18 mouse cellular contexts compared by ENCODE assay signal in the genomic region with DNA sequence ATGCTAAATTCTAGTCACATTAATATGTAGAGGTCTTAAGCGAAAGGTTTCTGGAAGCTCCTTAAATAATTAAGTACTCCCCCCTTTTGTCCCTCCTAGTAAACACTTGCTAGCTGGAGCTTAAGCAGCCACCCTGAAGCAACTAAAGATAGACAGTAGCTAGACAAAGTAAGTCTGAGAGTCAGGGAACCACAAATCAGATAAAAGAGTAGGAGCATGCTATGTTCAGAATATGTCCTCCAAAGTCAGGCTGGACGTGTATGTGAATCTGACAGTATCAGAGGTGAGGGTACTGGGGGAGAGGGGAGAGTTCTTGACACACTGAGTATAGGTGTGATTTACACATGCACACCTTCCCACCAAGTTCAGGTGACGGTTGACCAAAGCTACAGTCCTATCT. TPM values are rescaled to one million over a fixed set of nuclear protein-coding genes. Genes with fewer than 3 reads are reported as not detected.
DNase-seq lines count a peak whose midpoint lies in the region; ATAC-seq and TF ChIP-seq lines count a peak whose summit lies in the region.
"Had no signal": no experiment of that assay in that cellular context is flagged by ENCODE, and none has a peak within 500 bp of the region (broad histone marks: within the 10 kb centered on the region; RNA-seq: fewer than 3 reads in every experiment).

No protein-coding gene starts in this region.

- peaks cover 65% of the 10 kb centered on the region for H3K4me1 ChIP-seq in forebrain, embryonic 13.5 days
- H3K4me1 ChIP-seq in forebrain, embryonic 12.5 days: peaks cover 71% of the 10 kb centered on the region
- no peaks in the 10 kb centered on the region; the same call in 1 of the 2 replicates for H3K4me1 ChIP-seq in testis, adult 2 months (ENCODE audit: control insufficient read depth, insufficient read depth, low read length)

- no peak overlapping the region for H3K4me2 ChIP-seq in forebrain, embryonic 13.5 days
- no peak overlapping the region for H3K4me2 ChIP-seq in forebrain, embryonic 12.5 days
- peak overlapping the region; percentile 55 for H3K4me2 ChIP-seq in myocyte (ENCODE audit: low read depth)
- H3K4me2 ChIP-seq: heart, embryonic 11.5 days; hindbrain, embryonic 14.5 days had no signal

- H3ac ChIP-seq in myocyte (ENCODE audit: control insufficient read depth, insufficient read length): no peak overlapping the region

- H3K27ac ChIP-seq in forebrain, embryonic 13.5 days: 0 out of 2 replicates have a peak overlapping the region, but pooled peaks have one; percentile 14
- H3K27ac ChIP-seq in forebrain, embryonic 12.5 days: no peak overlapping the region
- H3K27ac ChIP-seq in testis, adult 2 months (ENCODE audit: control insufficient read depth, insufficient read depth, low read depth, low read length): no peak overlapping the region
- H3K27ac ChIP-seq: gastrocnemius, adult 2 months; hindbrain, embryonic 14.5 days; hindbrain, postnatal 0 days had no signal

- ATAC-seq in forebrain, embryonic 13.5 days: no peak
- ATAC-seq in forebrain, embryonic 12.5 days (ENCODE audit: low FRiP score): no peak
- ATAC-seq: hindbrain, postnatal 0 days; intestine, embryonic 16.5 days had no signal

- peaks cover 85% of the 10 kb centered on the region for H3K79me2 ChIP-seq in myocyte (ENCODE audit: control insufficient read depth, insufficient read depth)

- no peak for TF ChIP-seq POLR2A in testis, adult 2 months (IDR thresholded peaks at IDR 0.05; ENCODE audit: control insufficient read depth, low read depth, low read length)
- TF ChIP-seq POLR2A in myocyte (IDR thresholded peaks at IDR 0.05; ENCODE audit: insufficient read length, low read depth): no peak

- no peak for TF ChIP-seq CTCF in testis, adult 2 months (IDR thresholded peaks at IDR 0.05; ENCODE audit: control insufficient read depth, insufficient read depth, insufficient replicate concordance, low read depth, low read length)

- H3K9ac ChIP-seq in forebrain, embryonic 13.5 days: no peak overlapping the region
- no peak overlapping the region for H3K9ac ChIP-seq in forebrain, embryonic 12.5 days
- H3K9ac ChIP-seq: hindbrain, embryonic 14.5 days had no signal

- DNase-seq in testis, postnatal 14 days (ENCODE audit: low spot score): no peak
- no peak for DNase-seq in adrenal gland, postnatal 25 days
- DNase-seq: cerebellum, adult 18-20 months; cerebellum, adult 9-10 months; cerebellum, postnatal 14 days; gastrocnemius, adult 2 months; gastrocnemius, postnatal 14 days; heart, adult 11 months had no signal

- H3K9me3 ChIP-seq in forebrain, embryonic 13.5 days (replicated peaks): no peaks in the 10 kb centered on the region
- H3K9me3 ChIP-seq in forebrain, embryonic 12.5 days: no peaks in the 10 kb centered on the region
- H3K9me3 ChIP-seq: G1E had no signal

- H3K27me3 ChIP-seq in forebrain, embryonic 13.5 days: no peaks in the 10 kb centered on the region
- H3K27me3 ChIP-seq in forebrain, embryonic 12.5 days: no peaks in the 10 kb centered on the region
- no peaks in the 10 kb centered on the region for H3K27me3 ChIP-seq in testis, adult 2 months (ENCODE audit: control insufficient read depth, insufficient read depth, low read length)
- no peaks in the 10 kb centered on the region for H3K27me3 ChIP-seq in myocyte (ENCODE audit: control insufficient read depth, insufficient read depth, insufficient read length)
- H3K27me3 ChIP-seq: CH12.LX had no signal

- 61% methylated on average over 3 of the region's 3 CpGs for WGBS in forebrain, embryonic 13.5 days
- 58% methylated on average over 3 of the region's 3 CpGs for WGBS in forebrain, embryonic 12.5 days

- H3K36me3 ChIP-seq in forebrain, embryonic 13.5 days (ENCODE audit: poor library complexity, severe bottlenecking): peaks cover under 1% of the 10 kb centered on the region; the same call in 1 of the 2 replicates
- H3K36me3 ChIP-seq in forebrain, embryonic 12.5 days (replicated peaks): 0 out of 2 replicates have a peak, but pooled peaks cover 5% of the 10 kb centered on the region
- no peaks in the 10 kb centered on the region for H3K36me3 ChIP-seq in testis, adult 2 months (ENCODE audit: control insufficient read depth, insufficient read depth, low read length)
- no peaks in the 10 kb centered on the region for H3K36me3 ChIP-seq in myocyte (ENCODE audit: control insufficient read depth, insufficient read depth)

- H3K4me3 ChIP-seq in forebrain, embryonic 13.5 days: no peak overlapping the region
- no peak overlapping the region for H3K4me3 ChIP-seq in forebrain, embryonic 12.5 days (replicated peaks)
- peak overlapping the region; percentile 84 for H3K4me3 ChIP-seq in testis, adult 2 months (ENCODE audit: control insufficient read depth, low read depth, low read length)
- no peak overlapping the region for H3K4me3 ChIP-seq in myocyte
- H3K4me3 ChIP-seq: gastrocnemius, adult 2 months had no signal

TF ChIP-seq in myocyte, 11 proteins besides CTCF, POLR2A, EP300 and RAD21:
- TF ChIP-seq MYOG (IDR thresholded peaks at IDR 0.05; ENCODE audit: control insufficient read depth in 1 of 3, insufficient read depth in 1 of 3, insufficient read length in 2 of 3, low read depth in 2 of 3) (no peak), SRF (IDR thresholded peaks at IDR 0.05; ENCODE audit: control insufficient read depth, insufficient read length, low read depth) (no peak), E2F4 (IDR thresholded peaks at IDR 0.05; ENCODE audit: insufficient read depth) (no peak), CEBPB (IDR thresholded peaks at IDR 0.05; ENCODE audit: insufficient read depth, poor library complexity, severe bottlenecking) (no peak), REST (IDR thresholded peaks at IDR 0.05; ENCODE audit: insufficient read depth, insufficient read length) (no peak), TCF12 (IDR thresholded peaks at IDR 0.05; ENCODE audit: insufficient read depth, poor library complexity, severe bottlenecking) (no peak), TCF3 (IDR thresholded peaks at IDR 0.05; ENCODE audit: insufficient read length, low read depth) (no peak), MYOD1 (IDR thresholded peaks at IDR 0.05; ENCODE audit: control insufficient read depth in 1 of 3, insufficient read length in 2 of 3, low read depth in 2 of 3) (no peak), POLR2AphosphoS2 (IDR thresholded peaks at IDR 0.05; ENCODE audit: insufficient read length, low read depth) (no peak), USF1 (IDR thresholded peaks at IDR 0.05; ENCODE audit: low read depth) (no peak), MAX (IDR thresholded peaks at IDR 0.05; ENCODE audit: low read depth) (no peak)

RNA-seq across cellular contexts. Expression of gene Uck2, which starts 43.6 kb away (rescaled TPM):
- polyA plus RNA-seq in forebrain, embryonic 13.5 days (2015; fragmentation: Nextera tagmentation; extraction: Ambion mirVana): 72.7 and 73.6 TPM in 2 replicates
- 119 and 123 TPM in 2 replicates for polyA plus RNA-seq in forebrain, embryonic 12.5 days (2016; fragmentation: Nextera tagmentation; extraction: Ambion mirVana)
- polyA plus RNA-seq in testis, adult 2 months (2012; rRNA removed): 160 and 161 TPM in 2 replicates
- 66.7 TPM for polyA plus RNA-seq in myocyte (2012; fragmentation: generic; extraction: Trizol)
- 47.5 and 53.1 TPM in 2 replicates for total RNA-seq in adrenal gland, postnatal 25 days (2021)
